Mouse (Mus musculus) megakaryocyte, embryonic 14.5 days (primary cell): ENCODE data around the gene Arhgap9.

ENCODE experiments used
- FLI1 ChIP-seq: IDR thresholded peaks from 2 replicates; pipeline ENCODE4 v1.6.1; 2012; ENCODE audit warnings: low read length, inconsistent platforms, mixed read lengths
- GATA1 ChIP-seq: IDR thresholded peaks from 3 replicates; pipeline ENCODE4 v1.6.1; 2012; ENCODE audit warnings: mixed read lengths, low read length, inconsistent platforms, borderline replicate concordance

- TF ChIP-seq FLI1, result no peak
- TF ChIP-seq GATA1, result no peak
These were observed 36.1 kb upstream of the Arhgap9 start for GRCm38 (mm10) chr10:127285644-127286043.
